Mouse (Mus musculus): Measurements from ENCODE around the gene Cend1. TPM values are rescaled to one million over a fixed set of nuclear protein-coding genes. Genes with fewer than 3 reads are reported as not detected.
"Not testable (repeated sequence)": the region's sequence is repeated elsewhere in the genome, so short reads cannot be mapped to it uniquely, and the experiment has no call there.

The Cend1 gene
- polyA plus RNA-seq, 1 experiment: 204 TPM

- not testable (repeated sequence) for DNase-seq (ENCODE audit: extremely low spot score in 1 of 2, low spot score in 1 of 2)
Observed at GRCm38 (mm10) chr7:141446374-141446773, 17.1 kb upstream of the Cend1 start.

DNA sequence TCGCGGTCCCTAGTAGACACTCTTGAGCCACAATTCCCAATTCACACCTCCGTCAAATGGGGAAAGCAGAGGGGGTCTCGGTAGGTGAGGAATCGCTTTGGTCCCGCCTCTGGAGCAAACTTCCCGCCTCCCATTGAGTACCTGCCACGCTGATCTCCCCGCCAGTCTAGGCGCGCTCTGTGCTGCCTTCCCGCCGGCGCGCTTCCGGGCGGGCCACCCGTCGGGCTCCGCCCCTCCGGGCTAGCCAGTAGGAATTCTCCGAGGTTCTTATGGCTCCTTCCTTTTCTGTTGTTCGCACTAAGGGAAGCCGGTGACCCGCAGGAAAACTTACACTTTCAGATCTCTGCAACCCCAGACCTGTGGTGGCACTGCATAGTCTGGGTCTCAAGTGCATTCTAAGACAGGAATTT, 14.5 kb upstream of the Cend1 start, which contains the start of gene Pidd1:
Gene Pidd1 (minus strand): TSS at position 198 of the 410 bp plus-strand sequence.
- DNase-seq (ENCODE audit: extremely low spot score in 1 of 2, low spot score in 1 of 2): no peak

DNA sequence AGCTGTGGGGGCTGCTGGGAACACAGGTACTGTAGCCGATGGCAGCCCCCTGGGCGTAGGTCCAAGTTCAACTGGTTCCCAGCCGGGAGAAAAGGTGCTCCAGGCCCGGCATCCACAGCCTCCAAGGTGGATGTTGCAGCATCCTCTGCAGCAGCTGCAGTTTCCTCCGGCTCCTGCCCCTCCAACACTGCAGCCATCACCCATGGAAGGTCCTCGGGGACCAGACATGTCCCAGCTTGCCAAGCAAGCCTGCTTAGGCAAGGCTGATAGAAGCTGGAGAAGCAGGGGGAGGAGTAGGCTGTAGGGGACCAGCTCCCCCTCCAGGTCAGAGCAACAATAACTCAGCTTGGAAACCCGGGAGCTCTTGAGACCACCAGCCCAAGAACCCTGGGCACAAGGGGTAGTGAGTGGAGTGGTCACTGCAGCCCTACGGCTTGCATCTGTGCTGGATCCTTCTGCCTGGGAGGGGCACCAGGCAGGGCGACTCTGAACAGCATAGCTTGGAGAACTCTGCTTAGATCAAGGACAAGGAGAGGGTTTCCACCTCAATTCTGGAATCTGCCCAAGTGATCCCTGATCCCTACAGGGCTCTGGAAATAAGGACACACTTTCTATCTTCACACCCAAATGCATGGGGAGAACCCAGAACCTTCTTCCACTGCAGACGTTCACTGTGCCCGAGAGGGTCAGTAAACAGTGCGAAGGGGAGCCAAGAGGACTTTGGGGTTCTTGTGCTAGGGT, 14.0 kb upstream of the Cend1 start:
- DNase-seq (ENCODE audit: extremely low spot score in 1 of 2, low spot score in 1 of 2): no peak

DNA sequence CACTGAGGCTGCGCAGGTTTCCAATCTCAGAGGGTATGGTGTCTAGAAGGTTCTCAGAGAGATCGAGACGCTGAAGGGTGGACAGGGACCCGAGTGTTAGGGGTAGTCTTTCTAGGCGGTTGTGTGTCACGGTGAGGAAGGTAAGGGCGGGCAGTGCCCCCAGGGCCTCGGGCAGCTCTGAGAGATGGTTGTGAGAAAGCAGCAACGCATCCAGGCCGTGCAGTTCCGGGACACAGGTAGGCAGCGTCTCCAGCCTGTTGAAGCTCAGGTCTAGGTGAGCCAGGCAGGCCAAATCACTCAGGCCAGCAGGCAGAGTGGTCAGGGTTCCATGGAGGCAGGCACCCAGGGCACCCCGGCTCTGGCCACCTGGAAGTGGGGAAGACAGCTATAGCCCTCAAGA, 12.9 kb upstream of the Cend1 start:
- DNase-seq (ENCODE audit: extremely low spot score in 1 of 2, low spot score in 1 of 2): no peak

DNA sequence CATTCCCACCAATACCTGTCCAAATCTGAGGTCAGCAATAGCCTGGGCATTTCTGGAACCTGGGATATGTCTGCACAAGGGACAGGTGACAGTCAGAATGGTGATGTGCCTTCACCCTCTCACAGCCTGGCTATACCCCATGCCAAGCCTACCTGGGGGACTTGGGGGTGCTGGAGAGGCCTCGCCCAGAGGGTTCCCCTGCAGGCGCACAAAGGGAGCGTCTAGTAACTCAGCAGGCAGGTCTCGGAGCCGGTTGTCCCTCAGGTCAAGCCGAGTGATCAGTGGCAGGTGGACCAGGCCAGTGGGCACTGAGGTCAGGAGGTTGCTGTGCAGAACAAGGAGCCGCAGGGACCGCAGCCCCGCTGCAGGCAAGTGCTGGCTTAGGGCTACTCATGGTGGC, 12.2 kb upstream of the Cend1 start:
- no peak for DNase-seq (ENCODE audit: extremely low spot score in 1 of 2, low spot score in 1 of 2)

GRCm38 (mm10) chr7:141440613-141441012, 11.3 kb upstream of the Cend1 start:
- peak in 1 of 2 experiments; percentile 63 for DNase-seq (ENCODE audit: extremely low spot score in 1 of 2, low spot score in 1 of 2)

GRCm38 (mm10) chr7:141439811-141440210, 10.5 kb upstream of the Cend1 start:
- DNase-seq (ENCODE audit: extremely low spot score in 1 of 2, low spot score in 1 of 2): no peak

- DNase-seq (ENCODE audit: extremely low spot score in 1 of 2, low spot score in 1 of 2): no peak
Observed at GRCm38 (mm10) chr7:141439140-141439679, 9.9 kb upstream of the Cend1 start.

GRCm38 (mm10) chr7:141438201-141438968, 9.1 kb upstream of the Cend1 start:
- no peak for DNase-seq (ENCODE audit: extremely low spot score in 1 of 2, low spot score in 1 of 2)

- DNase-seq (ENCODE audit: extremely low spot score in 1 of 2, low spot score in 1 of 2): peak in 1 of 2 experiments; percentile 81
Observed at GRCm38 (mm10) chr7:141437178-141438120, 8.2 kb upstream of the Cend1 start, which contains the start of gene Slc25a22. Gene Slc25a22, minus strand, starts transcription at chr7:141437892.

- DNase-seq (ENCODE audit: extremely low spot score in 1 of 2, low spot score in 1 of 2): no peak
Observed at GRCm38 (mm10) chr7:141436523-141436892, 7.2 kb upstream of the Cend1 start.

DNA sequence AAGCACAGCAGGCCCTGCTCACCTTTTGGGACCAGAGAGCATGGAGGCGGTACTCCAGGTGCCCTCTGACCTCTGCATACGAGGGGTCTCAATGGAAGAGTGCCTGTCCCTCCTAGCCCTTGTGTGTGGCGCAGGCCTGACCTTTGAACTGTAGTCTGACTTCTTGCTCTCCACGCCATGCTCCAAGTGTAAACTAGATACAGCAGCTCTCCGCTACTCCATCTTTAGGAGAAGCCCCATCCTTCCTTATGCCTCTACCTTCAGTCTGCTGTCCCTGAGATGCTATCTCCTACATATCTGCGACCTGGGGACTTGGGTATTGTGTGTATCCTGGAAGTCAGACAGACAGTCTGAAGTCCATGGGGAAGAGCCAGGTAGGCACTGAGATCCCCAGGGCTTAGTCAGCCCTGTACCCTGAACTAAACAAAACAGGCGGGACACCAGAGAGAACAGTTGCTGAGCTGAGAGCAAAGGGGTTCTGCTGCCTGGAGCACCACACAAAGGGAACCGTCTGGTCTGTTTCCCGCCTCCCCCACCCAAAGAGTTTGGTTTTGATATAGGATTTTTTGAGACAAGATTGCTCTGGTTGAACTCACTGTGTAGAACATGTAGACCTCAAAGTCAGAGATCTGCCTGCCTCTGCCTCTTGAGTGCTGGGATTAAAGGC, 6.7 kb upstream of the Cend1 start:
- no peak for DNase-seq (ENCODE audit: extremely low spot score in 1 of 2, low spot score in 1 of 2)

GRCm38 (mm10) chr7:141435129-141435855, 6.0 kb upstream of the Cend1 start:
- DNase-seq (ENCODE audit: extremely low spot score in 1 of 2, low spot score in 1 of 2): peak in 1 of 2 experiments; percentile 65

DNA sequence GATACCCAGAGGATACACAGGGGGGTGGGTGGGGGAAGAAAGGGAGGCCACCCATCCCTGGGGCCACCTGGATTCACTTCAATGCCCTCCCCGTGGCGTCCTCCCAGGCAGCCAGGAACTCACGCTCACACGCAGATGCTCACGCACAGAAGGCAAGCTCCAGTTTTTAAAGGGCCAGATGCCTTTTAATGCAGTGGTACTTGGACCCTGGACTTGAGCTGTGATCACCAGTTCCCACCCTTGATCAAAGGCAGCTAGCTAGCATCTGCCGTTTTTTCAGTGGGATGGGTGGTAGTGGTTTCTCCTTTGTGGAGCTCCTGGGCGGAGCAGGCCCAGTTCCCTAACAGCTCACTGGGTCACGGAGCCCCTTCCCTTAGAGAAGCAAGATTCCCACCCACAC, 5.2 kb upstream of the Cend1 start:
- peak in 1 of 2 experiments; percentile 80 for DNase-seq (ENCODE audit: extremely low spot score in 1 of 2, low spot score in 1 of 2)

GRCm38 (mm10) chr7:141433517-141434400, 4.5 kb upstream of the Cend1 start:
- no peak for DNase-seq (ENCODE audit: extremely low spot score in 1 of 2, low spot score in 1 of 2)

DNA sequence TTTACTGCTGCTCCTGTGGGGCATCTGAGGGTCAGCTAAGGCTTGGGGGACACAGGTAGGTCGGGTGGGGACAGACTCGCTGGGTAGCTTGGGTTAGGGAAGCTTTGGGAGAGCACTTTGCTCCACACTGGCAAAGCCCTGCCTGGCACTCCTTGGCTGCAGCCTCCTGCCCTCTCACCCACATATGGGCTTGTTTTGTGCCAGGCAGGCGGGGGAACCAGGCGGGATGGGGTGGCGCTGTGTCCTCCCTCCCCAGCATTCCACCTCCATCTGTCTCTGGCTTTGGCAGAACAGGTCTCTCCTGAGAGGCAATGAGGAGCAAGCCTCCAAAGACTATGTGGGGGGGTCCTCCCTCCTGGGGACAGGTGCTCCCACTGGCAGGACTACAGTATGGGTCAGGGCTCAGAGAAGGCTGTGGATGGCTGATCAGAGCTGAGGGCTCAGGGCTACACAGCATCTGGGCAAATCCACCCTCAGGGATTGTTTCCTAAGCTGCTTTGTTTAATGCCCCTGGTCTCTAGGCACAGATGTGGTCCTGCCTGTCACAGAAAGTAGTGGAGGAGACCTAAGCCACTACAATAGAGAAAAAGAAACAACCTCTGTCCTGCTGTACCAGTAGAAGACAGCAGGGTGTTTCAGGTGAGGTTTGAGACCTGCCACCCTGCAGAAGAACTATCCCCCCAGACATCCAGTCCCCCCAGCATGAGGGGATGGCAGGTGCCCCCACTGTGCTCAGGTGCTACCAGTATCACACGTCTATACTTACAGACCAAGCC, 3.6 kb upstream of the Cend1 start:
- DNase-seq (ENCODE audit: extremely low spot score in 1 of 2, low spot score in 1 of 2): no peak

GRCm38 (mm10) chr7:141432186-141432611, 2.9 kb upstream of the Cend1 start:
- no peak for DNase-seq (ENCODE audit: extremely low spot score in 1 of 2, low spot score in 1 of 2)

Data from frontal cortex, adult 2 months (tissue).